23 mouse cellular contexts compared by ENCODE assay signal in genomic region chr6:22485828-22486518, GRCm38 (mm10).
DNase-seq lines count a peak whose midpoint lies in the region; ATAC-seq and TF ChIP-seq lines count a peak whose summit lies in the region.
"Had no signal": no experiment of that assay in that cellular context is flagged by ENCODE, and none has a peak within 500 bp of the region (broad histone marks: within the 10 kb centered on the region; RNA-seq: fewer than 3 reads in every experiment).

No protein-coding gene starts in this region.

- no peak for ATAC-seq in lung, embryonic 15.5 days (ENCODE audit: borderline replicate concordance, extremely low read depth, low FRiP score, low TSS enrichment)
- peak; percentile 91 for ATAC-seq in stomach, postnatal 0 days (ENCODE audit: low FRiP score, low TSS enrichment)
- ATAC-seq: forebrain, embryonic 16.5 days; Patski had no signal

- no peaks in the 10 kb centered on the region for H3K36me3 ChIP-seq in lung, embryonic 15.5 days
- no peaks in the 10 kb centered on the region for H3K36me3 ChIP-seq in stomach, postnatal 0 days (ENCODE audit: control insufficient read depth, insufficient read depth, low read length)
- H3K36me3 ChIP-seq: embryonic facial prominence, embryonic 12.5 days; forebrain, embryonic 12.5 days; heart, embryonic 10.5 days; hindbrain, embryonic 10.5 days had no signal

- no peak overlapping the region for H3K4me2 ChIP-seq in lung, embryonic 15.5 days
- H3K4me2 ChIP-seq in stomach, postnatal 0 days (replicated peaks; ENCODE audit: low read depth), result no peak overlapping the region
- H3K4me2 ChIP-seq: embryonic facial prominence, embryonic 12.5 days; forebrain, embryonic 12.5 days; hindbrain, embryonic 14.5 days had no signal

- TF ChIP-seq CTCF in brain, embryonic 14.5 days (IDR thresholded peaks at IDR 0.05; ENCODE audit: borderline replicate concordance, extremely low read depth, insufficient read depth, insufficient read length), result no peak
- no peak for TF ChIP-seq CTCF in stomach, postnatal 0 days (IDR thresholded peaks at IDR 0.05; ENCODE audit: low read depth)

- TF ChIP-seq POLR2A in brain, embryonic 14.5 days (IDR thresholded peaks at IDR 0.05; ENCODE audit: borderline replicate concordance, extremely low read depth, insufficient read depth, insufficient read length, poor library complexity, severe bottlenecking), result no peak

- no peak overlapping the region for H3K9ac ChIP-seq in lung, embryonic 15.5 days
- H3K9ac ChIP-seq in stomach, postnatal 0 days (ENCODE audit: low read length), result no peak overlapping the region
- H3K9ac ChIP-seq: embryonic facial prominence, embryonic 12.5 days; forebrain, embryonic 12.5 days; hindbrain, embryonic 14.5 days had no signal

- no peaks in the 10 kb centered on the region for H3K27me3 ChIP-seq in lung, embryonic 15.5 days
- no peaks in the 10 kb centered on the region for H3K27me3 ChIP-seq in stomach, postnatal 0 days (ENCODE audit: control insufficient read depth, insufficient read depth, low read length)
- H3K27me3 ChIP-seq: CH12.LX; embryonic facial prominence, embryonic 12.5 days; forebrain, embryonic 12.5 days had no signal

- no peak for DNase-seq in lung, postnatal 14 days
- peak; percentile 10 for DNase-seq in R1 (ENCODE audit: low read depth, low spot score)
- DNase-seq in brain, embryonic 14.5 days (ENCODE audit: low read depth), result peak; percentile 32
- DNase-seq in stomach, postnatal 0 days (ENCODE audit: low spot score), result peak; percentile 49
- no peak for DNase-seq in heart, postnatal 36 days
- DNase-seq: adrenal gland, adult 8-10 months; adrenal gland, postnatal 36 days; cerebellum, adult 11 months; cerebellum, adult 8-10 months; cerebellum, postnatal 14 days; embryo, embryonic 11 days; gastrocnemius, postnatal 10 days; heart, adult 18-20 months; heart, postnatal 14 days had no signal

- H3K27ac ChIP-seq in lung, embryonic 15.5 days, result peak overlapping the region; percentile 37; the same call in 1 of the 2 replicates
- peak overlapping the region; percentile 13; the same call in 1 of the 2 replicates for H3K27ac ChIP-seq in stomach, postnatal 0 days (replicated peaks)
- H3K27ac ChIP-seq: embryonic facial prominence, embryonic 12.5 days; forebrain, embryonic 12.5 days; heart, embryonic 10.5 days; hindbrain, embryonic 10.5 days; hindbrain, embryonic 14.5 days had no signal

- intact Hi-C loops in heart, postnatal 36 days (cut with DNase I), result no loop called here

- H3K4me3 ChIP-seq in lung, embryonic 15.5 days, result no peak overlapping the region
- no peak overlapping the region for H3K4me3 ChIP-seq in stomach, postnatal 0 days (ENCODE audit: low read depth, low read length)
- H3K4me3 ChIP-seq: embryonic facial prominence, embryonic 12.5 days; forebrain, embryonic 12.5 days; heart, embryonic 10.5 days; hindbrain, embryonic 10.5 days had no signal

- TF ChIP-seq EP300 in stomach, postnatal 0 days (optimal IDR thresholded peaks at IDR 0.05), result no peak

- peaks cover 5% of the 10 kb centered on the region; the same call in 1 of the 2 replicates for H3K4me1 ChIP-seq in lung, embryonic 15.5 days
- H3K4me1 ChIP-seq in stomach, postnatal 0 days (replicated peaks; ENCODE audit: control insufficient read depth, insufficient read depth), result no peaks in the 10 kb centered on the region
- H3K4me1 ChIP-seq: embryonic facial prominence, embryonic 12.5 days; forebrain, embryonic 12.5 days; heart, embryonic 10.5 days; hindbrain, embryonic 10.5 days had no signal

- 53% methylated on average over 11 of the region's 11 CpGs for WGBS in lung, embryonic 15.5 days
- WGBS in stomach, postnatal 0 days, result 63% methylated on average over 11 of the region's 11 CpGs

- H3K9me3 ChIP-seq in lung, embryonic 15.5 days, result no peaks in the 10 kb centered on the region
- no peaks in the 10 kb centered on the region for H3K9me3 ChIP-seq in stomach, postnatal 0 days (ENCODE audit: control insufficient read depth, low read length)
- H3K9me3 ChIP-seq: embryonic facial prominence, embryonic 12.5 days; forebrain, embryonic 12.5 days; heart, embryonic 10.5 days; hindbrain, embryonic 10.5 days had no signal

Comparison
In these comparisons a context has a peak if more than half of its experiments do, and no peak if none do; other contexts are left out.
1. DNase-seq: peak in R1 (single experiment), brain, embryonic 14.5 days (single experiment) and stomach, postnatal 0 days (single experiment); none in lung, postnatal 14 days (single experiment) and heart, postnatal 36 days (0 of 2).